Mouse (Mus musculus): Measurements from ENCODE around the gene Tekt2.
A peak's percentile ranks its signal among the peaks of the same experiment; 100 is the strongest.

The Tekt2 gene

GRCm38 (mm10) chr4:126325281-126325861 is at the start of gene Tekt2:
Gene Tekt2, minus strand, starts transcription at chr4:126325688.
- no peaks in the 10 kb centered on the region for H3K36me3 ChIP-seq (ENCODE audit: control insufficient read depth, insufficient read depth, low read length, poor library complexity, severe bottlenecking)
- no peak for DNase-seq (ENCODE audit: low read depth, low spot score)

GRCm38 (mm10) chr4:126371497-126371896 is 46.0 kb upstream of the Tekt2 start:
- H3K36me3 ChIP-seq (ENCODE audit: control insufficient read depth, insufficient read depth, low read length, poor library complexity, severe bottlenecking): 0 out of 2 replicates have a peak, but pooled peaks cover 2% of the 10 kb centered on the region
- H3K27me3 ChIP-seq (ENCODE audit: control insufficient read depth, insufficient read depth, low read length, poor library complexity, severe bottlenecking): no peaks in the 10 kb centered on the region
- no peak for DNase-seq (ENCODE audit: low read depth, low spot score)

More at GRCm38 (mm10) chr4:126325281-126325861, at the start of gene Tekt2:
- no peaks in the 10 kb centered on the region for H3K27me3 ChIP-seq (ENCODE audit: control insufficient read depth, insufficient read depth, low read length, poor library complexity, severe bottlenecking)

- Histone ChIP-seq H3K36me3 (ENCODE audit: control insufficient read depth, insufficient read depth, low read length, poor library complexity, severe bottlenecking) (peaks cover 5% of the 10 kb centered on the region), H3K27me3 (ENCODE audit: control insufficient read depth, insufficient read depth, low read length, poor library complexity, severe bottlenecking) (no peaks in the 10 kb centered on the region)
- DNase-seq (ENCODE audit: low read depth, low spot score): no peak
Measured at GRCm38 (mm10) chr4:126360069-126360468, 34.6 kb upstream of the Tekt2 start.

DNA sequence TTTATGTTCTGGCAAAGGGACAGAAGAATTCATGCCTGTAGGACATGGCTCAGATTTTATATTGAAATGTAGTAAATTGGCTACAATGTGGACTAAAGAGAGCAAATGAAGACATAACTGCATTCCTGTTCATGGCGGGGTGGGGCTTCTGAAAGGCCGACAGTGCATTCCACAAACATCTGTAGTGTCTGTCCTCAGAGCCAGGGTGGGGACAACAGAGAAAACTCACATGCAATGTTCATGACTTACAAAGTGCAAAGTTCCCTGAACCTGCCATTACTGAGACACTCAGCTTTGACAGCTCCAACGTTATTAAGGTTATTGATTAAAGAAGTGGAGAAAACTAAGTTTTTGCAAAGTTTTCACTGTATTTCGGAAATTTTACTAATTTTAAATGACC is 18.0 kb upstream of the Tekt2 start:
- Histone ChIP-seq H3K27me3 (ENCODE audit: control insufficient read depth, insufficient read depth, low read length, poor library complexity, severe bottlenecking) (no peaks in the 10 kb centered on the region), H3K36me3 (ENCODE audit: control insufficient read depth, insufficient read depth, low read length, poor library complexity, severe bottlenecking) (no peaks in the 10 kb centered on the region)
- DNase-seq (ENCODE audit: low read depth, low spot score): no peak

GRCm38 (mm10) chr4:126339461-126339860 is 14.0 kb upstream of the Tekt2 start:
- Histone ChIP-seq H3K27me3 (ENCODE audit: control insufficient read depth, insufficient read depth, low read length, poor library complexity, severe bottlenecking) (no peaks in the 10 kb centered on the region), H3K36me3 (ENCODE audit: control insufficient read depth, insufficient read depth, low read length, poor library complexity, severe bottlenecking) (no peaks in the 10 kb centered on the region)
- DNase-seq (ENCODE audit: low read depth, low spot score): no peak

GRCm38 (mm10) chr4:126332358-126332757 is 6.9 kb upstream of the Tekt2 start:
- H3K36me3 ChIP-seq (ENCODE audit: control insufficient read depth, insufficient read depth, low read length, poor library complexity, severe bottlenecking): no peaks in the 10 kb centered on the region
- peak; percentile 28 for DNase-seq (ENCODE audit: low read depth, low spot score)
- H3K27me3 ChIP-seq (ENCODE audit: control insufficient read depth, insufficient read depth, low read length, poor library complexity, severe bottlenecking): no peaks in the 10 kb centered on the region

GRCm38 (mm10) chr4:126331751-126332150 is 6.3 kb upstream of the Tekt2 start:
- no peak for DNase-seq (ENCODE audit: low read depth, low spot score)
- Histone ChIP-seq H3K27me3 (ENCODE audit: control insufficient read depth, insufficient read depth, low read length, poor library complexity, severe bottlenecking) (no peaks in the 10 kb centered on the region), H3K36me3 (ENCODE audit: control insufficient read depth, insufficient read depth, low read length, poor library complexity, severe bottlenecking) (no peaks in the 10 kb centered on the region)

- no peaks in the 10 kb centered on the region for H3K36me3 ChIP-seq (ENCODE audit: control insufficient read depth, insufficient read depth, low read length, poor library complexity, severe bottlenecking)
- no peak for DNase-seq (ENCODE audit: low read depth, low spot score)
- H3K27me3 ChIP-seq (ENCODE audit: control insufficient read depth, insufficient read depth, low read length, poor library complexity, severe bottlenecking): no peaks in the 10 kb centered on the region
Measured at GRCm38 (mm10) chr4:126330295-126330694, 4.8 kb upstream of the Tekt2 start.

DNA sequence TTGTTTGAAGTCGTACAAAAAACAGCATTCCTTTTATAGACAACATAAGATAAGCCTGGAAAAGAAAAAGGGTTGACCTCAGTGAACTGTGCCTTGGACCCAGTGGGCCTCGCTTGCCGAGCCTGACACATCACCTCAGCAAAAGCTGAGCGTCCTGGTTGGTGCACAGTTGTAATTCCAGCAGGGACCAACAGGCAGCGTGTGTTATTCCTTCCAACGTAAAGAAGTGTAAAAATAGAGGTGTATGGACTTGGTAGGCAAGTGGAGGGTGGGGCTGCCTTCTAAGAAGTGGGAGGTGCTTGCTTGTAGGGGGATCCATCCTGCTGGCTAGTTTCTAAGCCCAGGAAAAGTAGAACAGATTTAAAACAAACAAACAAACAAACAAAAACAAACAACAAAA is 548 bp upstream of the Tekt2 start:
- no peak for DNase-seq (ENCODE audit: low read depth, low spot score)

GRCm38 (mm10) chr4:126324861-126325260 is 627 bp downstream of the Tekt2 start:
- no peak for DNase-seq (ENCODE audit: low read depth, low spot score)
- no peaks in the 10 kb centered on the region for H3K27me3 ChIP-seq (ENCODE audit: control insufficient read depth, insufficient read depth, low read length, poor library complexity, severe bottlenecking)
- no peaks in the 10 kb centered on the region for H3K36me3 ChIP-seq (ENCODE audit: control insufficient read depth, insufficient read depth, low read length, poor library complexity, severe bottlenecking)

More for the DNA sequence above, 548 bp upstream of the Tekt2 start:
- Histone ChIP-seq H3K27me3 (ENCODE audit: control insufficient read depth, insufficient read depth, low read length, poor library complexity, severe bottlenecking) (no peaks in the 10 kb centered on the region), H3K36me3 (ENCODE audit: control insufficient read depth, insufficient read depth, low read length, poor library complexity, severe bottlenecking) (no peaks in the 10 kb centered on the region)

GRCm38 (mm10) chr4:126322646-126323045 is 2.8 kb downstream of the Tekt2 start:
- Histone ChIP-seq H3K36me3 (ENCODE audit: control insufficient read depth, insufficient read depth, low read length, poor library complexity, severe bottlenecking) (no peaks in the 10 kb centered on the region), H3K27me3 (ENCODE audit: control insufficient read depth, insufficient read depth, low read length, poor library complexity, severe bottlenecking) (no peaks in the 10 kb centered on the region)
- no peak for DNase-seq (ENCODE audit: low read depth, low spot score)

GRCm38 (mm10) chr4:126321854-126322511 is 3.5 kb downstream of the Tekt2 start:
- no peaks in the 10 kb centered on the region for H3K36me3 ChIP-seq (ENCODE audit: control insufficient read depth, insufficient read depth, low read length, poor library complexity, severe bottlenecking)
- no peaks in the 10 kb centered on the region for H3K27me3 ChIP-seq (ENCODE audit: control insufficient read depth, insufficient read depth, low read length, poor library complexity, severe bottlenecking)
- DNase-seq (ENCODE audit: low read depth, low spot score): no peak

- Histone ChIP-seq H3K27me3 (ENCODE audit: control insufficient read depth, insufficient read depth, low read length, poor library complexity, severe bottlenecking) (no peaks in the 10 kb centered on the region), H3K36me3 (ENCODE audit: control insufficient read depth, insufficient read depth, low read length, poor library complexity, severe bottlenecking) (no peaks in the 10 kb centered on the region)
- peak; percentile 98 for DNase-seq (ENCODE audit: low read depth, low spot score)
Measured at GRCm38 (mm10) chr4:126321111-126321853, 4.2 kb downstream of the Tekt2 start, which contains the start of gene Adprhl2. Gene Adprhl2, minus strand, starts transcription at chr4:126321703.

GRCm38 (mm10) chr4:126319806-126320205 is 5.7 kb downstream of the Tekt2 start:
- no peak for DNase-seq (ENCODE audit: low read depth, low spot score)
- H3K36me3 ChIP-seq (ENCODE audit: control insufficient read depth, insufficient read depth, low read length, poor library complexity, severe bottlenecking): no peaks in the 10 kb centered on the region

DNA sequence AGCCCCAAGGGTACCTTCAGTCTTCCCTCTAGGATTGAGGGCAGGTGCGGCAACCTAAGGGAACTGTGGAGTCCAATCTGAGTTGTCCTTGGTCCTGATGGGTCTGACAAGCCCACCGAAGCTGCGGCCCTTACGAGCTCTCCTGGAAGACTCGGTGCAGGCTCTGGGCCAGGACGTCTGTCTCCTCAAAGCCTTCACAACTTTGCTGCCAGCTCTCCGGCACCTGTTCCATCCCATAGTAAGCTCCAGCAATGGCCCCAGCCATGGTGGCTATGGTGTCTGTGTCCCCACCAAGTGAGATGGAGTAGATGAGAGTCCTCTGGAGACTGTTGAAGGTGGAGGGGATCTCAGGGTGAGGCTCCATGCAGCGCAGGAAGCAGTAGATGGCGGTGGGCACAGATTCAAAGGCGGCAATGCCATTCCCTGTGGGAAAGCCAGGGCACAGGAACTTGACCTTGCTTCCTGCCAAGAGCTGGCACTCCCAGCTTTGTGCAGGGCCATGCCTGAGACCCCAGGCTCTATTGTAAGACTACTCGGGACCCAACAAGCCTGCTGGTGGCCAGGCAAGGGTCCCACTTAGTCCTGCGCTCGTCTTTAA is 8.9 kb downstream of the Tekt2 start:
- Histone ChIP-seq H3K27me3 (ENCODE audit: control insufficient read depth, insufficient read depth, low read length, poor library complexity, severe bottlenecking) (no peaks in the 10 kb centered on the region), H3K36me3 (ENCODE audit: control insufficient read depth, insufficient read depth, low read length, poor library complexity, severe bottlenecking) (no peaks in the 10 kb centered on the region; the same call in none of the 2 replicates)
- DNase-seq (ENCODE audit: low read depth, low spot score): no peak

More at GRCm38 (mm10) chr4:126319806-126320205, 5.7 kb downstream of the Tekt2 start:
- no peaks in the 10 kb centered on the region for H3K27me3 ChIP-seq (ENCODE audit: control insufficient read depth, insufficient read depth, low read length, poor library complexity, severe bottlenecking)

All from splenic B cell, adult 2 months (primary cell).